Mouse (Mus musculus) bone marrow, adult 2 months (tissue): Measurements from ENCODE around the gene Prkca. TPM values are rescaled to one million over a fixed set of nuclear protein-coding genes. Genes with fewer than 3 reads are reported as not detected.
A peak's percentile ranks its signal among the peaks of the same experiment; 100 is the strongest.

Experiments used
- H3K27ac ChIP-seq: fragments of 200-500 bp; 2 replicates; pipeline ENCODE4 v1.5.1; 2012; ENCODE audit warnings: low read depth, mild to moderate bottlenecking, control low read depth, inconsistent platforms, low read length; ENCODE audit not compliant: control insufficient read depth, poor library complexity, insufficient read depth
- H3K4me1 ChIP-seq: fragments of 200-500 bp; 2 replicates; pipeline ENCODE4 v1.6.1; 2011; ENCODE audit warnings: low read length; ENCODE audit not compliant: control insufficient read depth, insufficient read depth
- H3K4me3 ChIP-seq: fragments of 200-500 bp; replicated peaks from 2 replicates; pipeline ENCODE3; 2011; ENCODE audit warnings: mild to moderate bottlenecking, low read depth, low read length, control low read depth; ENCODE audit not compliant: control insufficient read depth
- CTCF ChIP-seq: fragments of 200-500 bp; IDR thresholded peaks from 2 replicates; pipeline ENCODE4 v1.5.1; 2011; ENCODE audit warnings: low read length, control low read depth; ENCODE audit not compliant: control insufficient read depth, insufficient read depth
- POLR2A ChIP-seq: fragments of 200-500 bp; IDR thresholded peaks from 2 replicates; pipeline ENCODE4 v1.6.1; 2011; ENCODE audit warnings: low read depth, mild to moderate bottlenecking, control low read depth, low read length, borderline replicate concordance; ENCODE audit not compliant: control insufficient read depth
- WGBS: fragments of 180-500 bp; shearing (Covaris S2); methylation state at CpG from one replicate; pipeline ENCODE4 v1.1.7; 2018; 5-methylcytosine and 5-hydroxymethylcytosine counted together
- polyA plus RNA-seq: library from polyadenylated mRNA; stranded (reverse); fragments of >200 nt; gene quantifications from 2 replicates; pipeline ENCODE4 v1.2.4, GENCODE M21; 2011; ENCODE audit warnings: low replicate concordance; ENCODE audit not compliant: missing spikeins, insufficient read depth, insufficient read length

The Prkca gene
- polyA plus RNA-seq, 1 experiment, result 33.8 TPM

GRCm38 (mm10) chr11:108250146-108250635 is 93.5 kb downstream of the Prkca start:
- Histone ChIP-seq H3K4me1 (peaks cover 4% of the 10 kb centered on the region), H3K27ac (no peak overlapping the region), H3K4me3 (no peak overlapping the region)
- TF ChIP-seq CTCF (no peak), POLR2A (no peak)
- WGBS, result 32% methylated on average over 1 of the region's 1 CpGs

GRCm38 (mm10) chr11:108249487-108249886 is 94.2 kb downstream of the Prkca start:
- WGBS, result 9% methylated on average over 5 of the region's 5 CpGs

GRCm38 (mm10) chr11:108249047-108249403 is 94.7 kb downstream of the Prkca start:
- Histone ChIP-seq H3K4me3 (no peak overlapping the region), H3K27ac (peak overlapping the region; percentile 30), H3K4me1 (peaks cover 5% of the 10 kb centered on the region)
- no peak for TF ChIP-seq POLR2A
- no peak for TF ChIP-seq CTCF
- 50% methylated on average over 3 of the region's 3 CpGs for WGBS

More at GRCm38 (mm10) chr11:108249487-108249886, 94.2 kb downstream of the Prkca start:
- H3K4me1 ChIP-seq, result peaks cover 4% of the 10 kb centered on the region
- no peak overlapping the region for H3K4me3 ChIP-seq
- peak overlapping the region; percentile 25 for H3K27ac ChIP-seq
- TF ChIP-seq CTCF, result no peak
- no peak for TF ChIP-seq POLR2A

- Histone ChIP-seq H3K4me3 (no peak overlapping the region), H3K27ac (peak overlapping the region; percentile 30)
Measured at GRCm38 (mm10) chr11:108248218-108249046, 95.3 kb downstream of the Prkca start.

GRCm38 (mm10) chr11:108247121-108247863 is 96.4 kb downstream of the Prkca start:
- H3K4me1 ChIP-seq, result peaks cover 3% of the 10 kb centered on the region; the same call in 1 of the 2 replicates
- TF ChIP-seq POLR2A (no peak), CTCF (no peak)

More at GRCm38 (mm10) chr11:108248218-108249046, 95.3 kb downstream of the Prkca start:
- WGBS, result 3% methylated on average over 12 of the region's 12 CpGs
- peaks cover 5% of the 10 kb centered on the region for H3K4me1 ChIP-seq
- no peak for TF ChIP-seq CTCF
- TF ChIP-seq POLR2A, result no peak

GRCm38 (mm10) chr11:108246267-108246702 is 97.4 kb downstream of the Prkca start:
- Histone ChIP-seq H3K4me1 (peaks cover 3% of the 10 kb centered on the region; the same call in 1 of the 2 replicates), H3K4me3 (no peak overlapping the region), H3K27ac (no peak overlapping the region)
- TF ChIP-seq POLR2A (no peak), CTCF (no peak)
- 14% methylated on average over 4 of the region's 4 CpGs for WGBS

More at GRCm38 (mm10) chr11:108247121-108247863, 96.4 kb downstream of the Prkca start:
- 64% methylated on average over 10 of the region's 10 CpGs for WGBS
- Histone ChIP-seq H3K4me3 (no peak overlapping the region), H3K27ac (no peak overlapping the region)

- Histone ChIP-seq H3K4me3 (no peak overlapping the region), H3K4me1 (peaks cover 1% of the 10 kb centered on the region; the same call in 1 of the 2 replicates), H3K27ac (no peak overlapping the region)
- no peak for TF ChIP-seq POLR2A
- no peak for TF ChIP-seq CTCF
- WGBS, result 13% methylated on average over 2 of the region's 2 CpGs
Measured at GRCm38 (mm10) chr11:108244241-108244640, 99.5 kb downstream of the Prkca start.

GRCm38 (mm10) chr11:108243633-108244032 is 100.1 kb downstream of the Prkca start:
- WGBS, result 41% methylated on average over 2 of the region's 2 CpGs
- H3K27ac ChIP-seq, result no peak overlapping the region
- no peak overlapping the region for H3K4me3 ChIP-seq
- TF ChIP-seq CTCF (no peak), POLR2A (no peak)
- peaks cover 1% of the 10 kb centered on the region; the same call in 1 of the 2 replicates for H3K4me1 ChIP-seq
